12 mouse cellular contexts compared by ENCODE assay signal in the genomic region with DNA sequence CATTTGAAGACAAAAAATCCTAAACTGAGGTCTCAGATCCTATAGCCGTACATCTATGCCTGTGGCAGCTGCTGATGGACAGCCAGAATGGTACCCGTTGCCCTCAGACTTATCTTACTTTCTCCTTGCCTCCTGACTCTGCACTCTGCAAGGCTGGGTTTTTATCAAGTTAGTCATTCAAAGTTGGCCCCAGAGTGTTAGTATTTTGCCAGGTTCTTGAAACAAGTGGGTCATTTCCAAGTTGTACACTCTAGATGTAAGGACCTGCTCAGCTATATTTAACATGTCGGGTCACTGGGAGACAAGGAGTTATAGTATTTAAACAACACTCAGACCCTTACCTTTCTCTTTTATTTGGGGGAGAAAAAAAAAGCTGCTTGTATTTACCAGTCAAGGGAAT.
A peak's percentile ranks its signal among the peaks of the same experiment; 100 is the strongest.
DNase-seq lines count a peak whose midpoint lies in the region.
"Had no signal": no experiment of that assay in that cellular context is flagged by ENCODE, and none has a peak within 500 bp of the region (broad histone marks: within the 10 kb centered on the region; RNA-seq: fewer than 3 reads in every experiment).

No protein-coding gene starts in this region.

- peak; percentile 48 for DNase-seq in adrenal gland, adult 2 months
- no peak for DNase-seq in adrenal gland, adult 8-10 months
- peak; percentile 71 for DNase-seq in NIH3T3 (ENCODE audit: low read depth)
- peak; percentile 65 to 77 for DNase-seq in heart, postnatal 10 days
- DNase-seq in lung, postnatal 14 days = peak; percentile 15
- DNase-seq in spleen, adult 12 weeks (ENCODE audit: low spot score) = no peak
- no peak for DNase-seq in embryo, embryonic 10.5 days (ENCODE audit: low spot score)
- no peak for DNase-seq in layer of hippocampus, postnatal 25 days (ENCODE audit: extremely low spot score in 1 of 2, low spot score in 1 of 2)
- DNase-seq: cerebellum, postnatal 10 days; kidney, adult 18-20 months; kidney, postnatal 14 days; retina, postnatal 1 day had no signal

- intact Hi-C loops in heart, postnatal 10 days (cut with DNase I) = no loop called here

Comparison
In these comparisons a context has a peak if more than half of its experiments do, and no peak if none do; other contexts are left out.
1. DNase-seq: peak in adrenal gland, adult 2 months (single experiment), NIH3T3 (single experiment), heart, postnatal 10 days (2 of 2) and lung, postnatal 14 days (single experiment); none in adrenal gland, adult 8-10 months (single experiment), spleen, adult 12 weeks (single experiment), embryo, embryonic 10.5 days (single experiment) and layer of hippocampus, postnatal 25 days (0 of 2).